ENCODE assay signal across 9 mouse cellular contexts in genomic region chr7:78910336-78911098, GRCm38 (mm10). TPM values are rescaled to one million over a fixed set of nuclear protein-coding genes. Genes with fewer than 3 reads are reported as not detected.
DNase-seq lines count a peak whose midpoint lies in the region; ATAC-seq and TF ChIP-seq lines count a peak whose summit lies in the region.
"Had no signal": no experiment of that assay in that cellular context is flagged by ENCODE, and none has a peak within 500 bp of the region (broad histone marks: within the 10 kb centered on the region; RNA-seq: fewer than 3 reads in every experiment).

No protein-coding gene starts in this region.

- 37% methylated on average over 6 of the region's 6 CpGs for WGBS in forebrain, embryonic 14.5 days
- 43% methylated on average over 6 of the region's 6 CpGs for WGBS in forebrain, embryonic 13.5 days
- WGBS in thymus, adult 2 months, result 74% methylated on average over 6 of the region's 6 CpGs
- 44% methylated on average over 6 of the region's 6 CpGs for WGBS in liver, embryonic 14.5 days (ENCODE audit: insufficient replicate concordance)
- 49% methylated on average over 6 of the region's 6 CpGs for WGBS in stomach, postnatal 0 days

- H3K4me2 ChIP-seq in forebrain, embryonic 14.5 days (ENCODE audit: low read length), result no peak overlapping the region
- no peak overlapping the region for H3K4me2 ChIP-seq in forebrain, embryonic 13.5 days
- no peak overlapping the region for H3K4me2 ChIP-seq in liver, embryonic 14.5 days (ENCODE audit: low read depth)
- H3K4me2 ChIP-seq in stomach, postnatal 0 days (replicated peaks; ENCODE audit: low read depth), result no peak overlapping the region

- no peak for DNase-seq in forebrain, embryonic 14.5 days (ENCODE audit: low spot score)
- peak; percentile 30 for DNase-seq in thymus, adult 2 months
- DNase-seq in thymus, postnatal 25 days, result no peak
- peak in 1 of 3 experiments; percentile 33 for DNase-seq in liver, embryonic 14.5 days (ENCODE audit: low read depth in 3 of 3, low spot score in 3 of 3)
- no peak for DNase-seq in stomach, postnatal 0 days (ENCODE audit: low spot score)
- no peak for DNase-seq in right cerebral cortex, postnatal 14 days
- no peak for DNase-seq in frontal cortex, postnatal 25 days (ENCODE audit: low spot score in 2 of 2)
- DNase-seq: cerebellum, adult 11-12 months had no signal

- H3K4me1 ChIP-seq in forebrain, embryonic 14.5 days (ENCODE audit: control insufficient read depth, insufficient read depth, low read length), result no peaks in the 10 kb centered on the region
- peaks cover 18% of the 10 kb centered on the region for H3K4me1 ChIP-seq in forebrain, embryonic 13.5 days
- H3K4me1 ChIP-seq in thymus, adult 2 months (replicated peaks; ENCODE audit: control insufficient read depth, insufficient read depth, low read length), result peaks cover 26% of the 10 kb centered on the region
- peaks cover 21 to 32% of the 10 kb centered on the region in 2 experiments for H3K4me1 ChIP-seq in liver, embryonic 14.5 days (replicated peaks; ENCODE audit: control insufficient read depth in 2 of 2, insufficient read depth in 2 of 2, low read length in 1 of 2)
- 0 out of 2 replicates have a peak, but pooled peaks cover 9% of the 10 kb centered on the region for H3K4me1 ChIP-seq in stomach, postnatal 0 days (replicated peaks; ENCODE audit: control insufficient read depth, insufficient read depth)

- TF ChIP-seq POLR2A in thymus, adult 2 months (IDR thresholded peaks at IDR 0.05; ENCODE audit: control insufficient read depth, extremely low read depth, insufficient read depth, low read length, poor library complexity), result no peak

- peak; percentile 12; the same call in 1 of the 2 replicates for ATAC-seq in forebrain, embryonic 14.5 days
- no peak for ATAC-seq in forebrain, embryonic 13.5 days
- no peak for ATAC-seq in liver, embryonic 14.5 days (ENCODE audit: insufficient read depth)
- ATAC-seq in stomach, postnatal 0 days (ENCODE audit: low FRiP score, low TSS enrichment), result no peak

- H3K27me3 ChIP-seq in forebrain, embryonic 14.5 days (replicated peaks; ENCODE audit: control insufficient read depth, insufficient read depth, low read length), result no peaks in the 10 kb centered on the region
- no peaks in the 10 kb centered on the region for H3K27me3 ChIP-seq in forebrain, embryonic 13.5 days
- no peaks in the 10 kb centered on the region for H3K27me3 ChIP-seq in thymus, adult 2 months (ENCODE audit: control insufficient read depth, insufficient read depth, low read length)
- H3K27me3 ChIP-seq in liver, embryonic 14.5 days (ENCODE audit: control insufficient read depth, insufficient read depth, low read length), result no peaks in the 10 kb centered on the region
- H3K27me3 ChIP-seq in stomach, postnatal 0 days (ENCODE audit: control insufficient read depth, insufficient read depth, low read length), result no peaks in the 10 kb centered on the region

- no peak for TF ChIP-seq CTCF in thymus, adult 2 months (IDR thresholded peaks at IDR 0.05; ENCODE audit: borderline replicate concordance, control insufficient read depth, extremely low read depth, insufficient read depth, low read length, poor library complexity)
- peak; percentile 70 for TF ChIP-seq CTCF in liver, embryonic 14.5 days (IDR thresholded peaks at IDR 0.05; ENCODE audit: low read depth)
- peak; percentile 42 for TF ChIP-seq CTCF in stomach, postnatal 0 days (IDR thresholded peaks at IDR 0.05; ENCODE audit: low read depth)

- H3K4me3 ChIP-seq in forebrain, embryonic 14.5 days (ENCODE audit: low read depth, low read length), result no peak overlapping the region
- H3K4me3 ChIP-seq in forebrain, embryonic 13.5 days, result no peak overlapping the region
- H3K4me3 ChIP-seq in thymus, adult 2 months (ENCODE audit: control insufficient read depth, insufficient read depth, low read length), result no peak overlapping the region
- no peak overlapping the region for H3K4me3 ChIP-seq in liver, embryonic 14.5 days (ENCODE audit: insufficient read depth in 1 of 2, low read depth in 2 of 2, low read length in 2 of 2)
- H3K4me3 ChIP-seq in stomach, postnatal 0 days (ENCODE audit: low read depth, low read length), result no peak overlapping the region

- peaks cover 20% of the 10 kb centered on the region for H3K36me3 ChIP-seq in forebrain, embryonic 14.5 days (ENCODE audit: control insufficient read depth, insufficient read depth, low read length)
- peaks cover 23% of the 10 kb centered on the region for H3K36me3 ChIP-seq in forebrain, embryonic 13.5 days (ENCODE audit: poor library complexity, severe bottlenecking)
- no peaks in the 10 kb centered on the region; the same call in 1 of the 2 replicates for H3K36me3 ChIP-seq in thymus, adult 2 months (ENCODE audit: control insufficient read depth, insufficient read depth, low read length)
- no peaks in the 10 kb centered on the region; the same call in 1 of the 2 replicates for H3K36me3 ChIP-seq in liver, embryonic 14.5 days (replicated peaks; ENCODE audit: control insufficient read depth, insufficient read depth, low read depth)
- peaks cover 5% of the 10 kb centered on the region; the same call in 1 of the 2 replicates for H3K36me3 ChIP-seq in stomach, postnatal 0 days (ENCODE audit: control insufficient read depth, insufficient read depth, low read length)

- H3K9ac ChIP-seq in forebrain, embryonic 14.5 days (ENCODE audit: low read length), result no peak overlapping the region
- no peak overlapping the region; the same call in 1 of the 2 replicates for H3K9ac ChIP-seq in forebrain, embryonic 13.5 days
- no peak overlapping the region for H3K9ac ChIP-seq in liver, embryonic 14.5 days (replicated peaks)
- H3K9ac ChIP-seq in stomach, postnatal 0 days (ENCODE audit: low read length), result no peak overlapping the region

- TF ChIP-seq EP300 in liver, embryonic 14.5 days (IDR thresholded peaks at IDR 0.05; ENCODE audit: low read depth), result no peak
- TF ChIP-seq EP300 in stomach, postnatal 0 days (optimal IDR thresholded peaks at IDR 0.05), result no peak

- H3K27ac ChIP-seq in forebrain, embryonic 14.5 days (ENCODE audit: low read depth, low read length), result no peak overlapping the region
- H3K27ac ChIP-seq in forebrain, embryonic 13.5 days, result no peak overlapping the region; the same call in 1 of the 2 replicates
- H3K27ac ChIP-seq in thymus, adult 2 months (ENCODE audit: control insufficient read depth, insufficient read depth, low read length), result no peak overlapping the region
- no peak overlapping the region for H3K27ac ChIP-seq in liver, embryonic 14.5 days
- H3K27ac ChIP-seq in stomach, postnatal 0 days (replicated peaks), result no peak overlapping the region

- H3K9me3 ChIP-seq in forebrain, embryonic 14.5 days (replicated peaks; ENCODE audit: control insufficient read depth, low read length), result no peaks in the 10 kb centered on the region
- no peaks in the 10 kb centered on the region for H3K9me3 ChIP-seq in forebrain, embryonic 13.5 days (replicated peaks)
- H3K9me3 ChIP-seq in liver, embryonic 14.5 days (ENCODE audit: control insufficient read depth, low read length), result no peaks in the 10 kb centered on the region
- H3K9me3 ChIP-seq in stomach, postnatal 0 days (ENCODE audit: control insufficient read depth, low read length), result no peaks in the 10 kb centered on the region

RNA-seq across cellular contexts. Expression of gene Isg20, which starts 2.7 kb away (rescaled TPM):
- polyA plus RNA-seq in forebrain, embryonic 14.5 days (2014; fragmentation: Nextera tagmentation; extraction: Ambion mirVana), result 0.65 and 1.6 TPM in 2 replicates
- polyA plus RNA-seq in forebrain, embryonic 13.5 days (2015; fragmentation: Nextera tagmentation; extraction: Ambion mirVana), result 0.52 TPM in 1 of 2 replicates, not detected in the other
- 159 and 194 TPM in 2 replicates for polyA plus RNA-seq in thymus, adult 2 months (2012; rRNA removed)
- 47.0 and 47.2 TPM in 2 replicates for polyA plus RNA-seq in liver, embryonic 14.5 days (2012; rRNA removed)
- 52.7 and 72.1 TPM in 2 replicates for polyA plus RNA-seq in liver, embryonic 14.5 days (2014; fragmentation: Nextera tagmentation; extraction: Ambion mirVana)
- polyA plus RNA-seq in stomach, postnatal 0 days (2015; fragmentation: Nextera tagmentation; extraction: Ambion mirVana), result 10.6 and 10.9 TPM in 2 replicates

RNA-seq across cellular contexts. Expression of gene Aen, which starts 14.9 kb away (rescaled TPM):
- polyA plus RNA-seq in forebrain, embryonic 14.5 days (2014; fragmentation: Nextera tagmentation; extraction: Ambion mirVana), result 42.2 and 44.0 TPM in 2 replicates
- 57.2 and 61.5 TPM in 2 replicates for polyA plus RNA-seq in forebrain, embryonic 13.5 days (2015; fragmentation: Nextera tagmentation; extraction: Ambion mirVana)
- polyA plus RNA-seq in thymus, adult 2 months (2012; rRNA removed), result 32.3 and 39.2 TPM in 2 replicates
- 10.6 and 14.0 TPM in 2 replicates for polyA plus RNA-seq in liver, embryonic 14.5 days (2012; rRNA removed)
- 12.6 and 15.0 TPM in 2 replicates for polyA plus RNA-seq in liver, embryonic 14.5 days (2014; fragmentation: Nextera tagmentation; extraction: Ambion mirVana)
- 25.8 and 27.0 TPM in 2 replicates for polyA plus RNA-seq in stomach, postnatal 0 days (2015; fragmentation: Nextera tagmentation; extraction: Ambion mirVana)
